ENCODE assay signal across 14 mouse cellular contexts in genomic region chr13:60896794-60897193, GRCm38 (mm10). TPM values are rescaled to one million over a fixed set of nuclear protein-coding genes. Genes with fewer than 3 reads are reported as not detected.
A peak's percentile ranks its signal among the peaks of the same experiment; 100 is the strongest.
DNase-seq lines count a peak whose midpoint lies in the region; ATAC-seq and TF ChIP-seq lines count a peak whose summit lies in the region.
"Not testable (repeated sequence)": the region's sequence is repeated elsewhere in the genome, so short reads cannot be mapped to it uniquely, and the experiment has no call there.
"Had no signal": no experiment of that assay in that cellular context is flagged by ENCODE, and none has a peak within 500 bp of the region (broad histone marks: within the 10 kb centered on the region; RNA-seq: fewer than 3 reads in every experiment).

Gene Gm49392 (minus strand): TSS chr13:60896894.

- not testable (repeated sequence) for TF ChIP-seq POLR2A in liver, adult 2 months (IDR thresholded peaks at IDR 0.05; ENCODE audit: extremely low read depth, insufficient read depth, low read length)

- not testable (repeated sequence) for TF ChIP-seq CTCF in heart, postnatal 0 days (IDR thresholded peaks at IDR 0.05; ENCODE audit: low read depth); liver, adult 2 months (IDR thresholded peaks at IDR 0.05; ENCODE audit: low read depth, low read length)

- not testable (repeated sequence) for ATAC-seq in heart, embryonic 13.5 days (ENCODE audit: extremely low read depth, insufficient number of reproducible peaks, low FRiP score, low TSS enrichment); heart, postnatal 0 days (ENCODE audit: insufficient read depth, low read depth); lung, embryonic 15.5 days (ENCODE audit: borderline replicate concordance, extremely low read depth, low FRiP score, low TSS enrichment)

- not testable (repeated sequence) for H3K9ac ChIP-seq in heart, embryonic 13.5 days; heart, postnatal 0 days (replicated peaks; ENCODE audit: low read depth, low read length); lung, embryonic 15.5 days
- H3K9ac ChIP-seq in liver, adult 2 months (ENCODE audit: low read depth, low read length): 0 out of 2 replicates have a peak within 1 kb of the TSS, but pooled peaks have one; percentile 17

- not testable (repeated sequence) for H3K27me3 ChIP-seq in heart, embryonic 13.5 days (replicated peaks); heart, postnatal 0 days (ENCODE audit: control insufficient read depth, insufficient read depth, low read length); liver, adult 2 months (ENCODE audit: control insufficient read depth, insufficient read depth, low read length); lung, embryonic 15.5 days; megakaryocyte, embryonic 14.5 days (replicated peaks)

- peak; percentile 13 for DNase-seq in heart, adult 11 months
- not testable (repeated sequence) for DNase-seq in heart, postnatal 0 days (ENCODE audit: low spot score); liver, adult 2 months (ENCODE audit: extremely low read depth, low read depth, low spot score)

- not testable (repeated sequence) for H3K4me1 ChIP-seq in brown adipose tissue, adult 24 weeks (ENCODE audit: control insufficient read depth, insufficient read depth, insufficient read length, low read length); heart, embryonic 13.5 days; heart, postnatal 0 days (ENCODE audit: control insufficient read depth, insufficient read depth); liver, adult 2 months (ENCODE audit: control insufficient read depth, insufficient read depth, low read length); lung, embryonic 15.5 days
- H3K4me1 ChIP-seq in megakaryocyte, embryonic 14.5 days: peaks cover 71% of the 10 kb centered on the region

- 75% methylated on average over 8 of the region's 8 CpGs for WGBS in heart, embryonic 13.5 days
- 82% methylated on average over 8 of the region's 8 CpGs for WGBS in heart, postnatal 0 days
- 80% methylated on average over 8 of the region's 8 CpGs for WGBS in liver, adult 2 months
- WGBS in lung, embryonic 15.5 days: 94% methylated on average over 7 of the region's 8 CpGs

- not testable (repeated sequence) for TF ChIP-seq EP300 in heart, postnatal 0 days (IDR thresholded peaks at IDR 0.05; ENCODE audit: low read depth)

- not testable (repeated sequence) for H3K4me2 ChIP-seq in heart, embryonic 13.5 days; heart, postnatal 0 days (ENCODE audit: low read depth, low read length); lung, embryonic 15.5 days

- H3K4me3 ChIP-seq in brown adipose tissue, adult 24 weeks (ENCODE audit: insufficient read depth, low read depth, low read length); heart, embryonic 13.5 days; heart, postnatal 0 days (ENCODE audit: low read depth, low read length); lung, embryonic 15.5 days: not testable (repeated sequence)
- peak within 1 kb of the TSS; percentile 45 for H3K4me3 ChIP-seq in liver, adult 2 months (ENCODE audit: insufficient read depth, low read depth, low read length)
- H3K4me3 ChIP-seq in megakaryocyte, embryonic 14.5 days (replicated peaks): peak within 1 kb of the TSS; percentile 90

- H3K9me3 ChIP-seq in heart, embryonic 13.5 days; heart, postnatal 0 days (replicated peaks; ENCODE audit: control insufficient read depth, low read length); lung, embryonic 15.5 days; megakaryocyte, embryonic 14.5 days: not testable (repeated sequence)

- peak within 1 kb of the TSS; percentile 88 for H3K27ac ChIP-seq in brown adipose tissue, adult 24 weeks (replicated peaks; ENCODE audit: low read depth, low read length)
- peak within 1 kb of the TSS; percentile 65 for H3K27ac ChIP-seq in heart, embryonic 13.5 days (replicated peaks)
- peak within 1 kb of the TSS; percentile 63 for H3K27ac ChIP-seq in heart, postnatal 0 days (ENCODE audit: low read depth)
- H3K27ac ChIP-seq in liver, adult 2 months (replicated peaks; ENCODE audit: insufficient read depth, low read depth, low read length): 0 out of 2 replicates have a peak within 1 kb of the TSS, but pooled peaks have one; percentile 26
- H3K27ac ChIP-seq in lung, embryonic 15.5 days: peak within 1 kb of the TSS; percentile 23; the same call in 1 of the 2 replicates

- H3K79me2 ChIP-seq in liver, adult 2 months (ENCODE audit: control insufficient read depth, insufficient read depth, low read length): not testable (repeated sequence)

- H3K36me3 ChIP-seq in heart, embryonic 13.5 days; heart, postnatal 0 days (replicated peaks; ENCODE audit: control insufficient read depth, insufficient read depth, low read length); liver, adult 2 months (ENCODE audit: control insufficient read depth, insufficient read depth, low read length); lung, embryonic 15.5 days: not testable (repeated sequence)
- peaks cover 26% of the 10 kb centered on the region for H3K36me3 ChIP-seq in megakaryocyte, embryonic 14.5 days (replicated peaks; ENCODE audit: low read length)

RNA-seq across cellular contexts. Expression of gene Gm49392, which starts in this region (rescaled TPM):
- polyA plus RNA-seq in brown adipose tissue, adult 24 weeks (2012; ENCODE audit: insufficient read depth, insufficient read length, missing spikeins): 0.83 and 1.4 TPM in 2 replicates
- polyA plus RNA-seq in heart, embryonic 13.5 days (2015; fragmentation: Nextera tagmentation; extraction: Ambion mirVana): 0.48 TPM in 1 of 2 replicates, not detected in the other
- total RNA-seq in heart, postnatal 0 days (2014; rRNA removed; ENCODE audit: low replicate concordance): not detected in 2 replicates
- polyA plus RNA-seq in heart, postnatal 0 days (2015; fragmentation: Nextera tagmentation; extraction: Ambion mirVana): 0.64 and 0.69 TPM in 2 replicates
- 0.60 TPM in 1 of 2 replicates, not detected in the other for total RNA-seq in liver, adult 2 months (2014; rRNA removed)
- not detected in 2 replicates for polyA plus RNA-seq in liver, adult 2 months (2012; rRNA removed)
- polyA plus RNA-seq in lung, embryonic 15.5 days (2015; fragmentation: Nextera tagmentation; extraction: Ambion mirVana): 0.33 and 0.84 TPM in 2 replicates
- 3.3 and 11.0 TPM in 2 replicates for polyA plus RNA-seq in megakaryocyte, embryonic 14.5 days (2012; ENCODE audit: insufficient read depth, low replicate concordance)
- total RNA-seq: hindbrain, postnatal 0 days; MEL had no signal
- polyA plus RNA-seq: embryonic facial prominence, embryonic 10.5 days; erythroblast, embryonic 14.5 days; forebrain, embryonic 10.5 days; forebrain, embryonic 14.5 days; intestine, embryonic 14.5 days had no signal

Comparison
In these comparisons a context has a peak if more than half of its experiments do, and no peak if none do; other contexts are left out.
1. H3K27ac ChIP-seq: peak in every context shown above with its lines; median percentile 88 in brown adipose tissue, adult 24 weeks; 65 in heart, embryonic 13.5 days; 63 in heart, postnatal 0 days; 26 in liver, adult 2 months; 23 in lung, embryonic 15.5 days.